Mouse (Mus musculus) bone marrow macrophage, adult 2 months (primary cell): ENCODE data around the gene Gm20388. TPM values are rescaled to one million over a fixed set of nuclear protein-coding genes. Genes with fewer than 3 reads are reported as not detected.

Source experiments
- H3K27ac ChIP-seq: 2 replicates; pipeline ENCODE4 v1.5.1; 2012; ENCODE audit warnings: low read depth, low read length; ENCODE audit not compliant: insufficient read depth
- H3K4me1 ChIP-seq: 2 replicates; pipeline ENCODE4 v1.6.1; 2012; ENCODE audit warnings: low read length; ENCODE audit not compliant: control insufficient read depth, insufficient read depth
- H3K4me3 ChIP-seq: 2 replicates; pipeline ENCODE4 v1.5.1; 2012; ENCODE audit warnings: mild to moderate bottlenecking, low read length, moderate library complexity; ENCODE audit not compliant: insufficient read depth
- CTCF ChIP-seq: IDR thresholded peaks from 2 replicates; pipeline ENCODE4 v1.5.1; 2012; ENCODE audit warnings: low read depth, mild to moderate bottlenecking, low read length, moderate library complexity
- POLR2A ChIP-seq: IDR thresholded peaks from 2 replicates; pipeline ENCODE4 v1.6.1; 2012; ENCODE audit warnings: mild to moderate bottlenecking, low read depth, low read length, borderline replicate concordance
- polyA plus RNA-seq: library from polyadenylated mRNA; stranded (reverse); fragments of >200 nt; gene quantifications from 2 replicates; pipeline ENCODE4 v1.2.4, GENCODE M21; 2012; ENCODE audit not compliant: missing spikeins, insufficient read depth, insufficient read length

Gm20388 gene
- polyA plus RNA-seq, 1 experiment, result 32.7 TPM

- Histone ChIP-seq H3K27ac (no peak overlapping the region), H3K4me3 (no peak overlapping the region), H3K4me1 (no peaks in the 10 kb centered on the region)
- TF ChIP-seq POLR2A (no peak), CTCF (no peak)
Observed at GRCm38 (mm10) chr8:120084783-120085182, 174.1 kb downstream of the Gm20388 start.

- H3K4me1 ChIP-seq, result peaks cover 8% of the 10 kb centered on the region
- TF ChIP-seq CTCF, result no peak
- H3K4me3 ChIP-seq, result no peak overlapping the region
- H3K27ac ChIP-seq, result no peak overlapping the region
Observed at GRCm38 (mm10) chr8:120089511-120089910, 178.9 kb downstream of the Gm20388 start.

- TF ChIP-seq CTCF, result no peak
- TF ChIP-seq POLR2A, result no peak
- Histone ChIP-seq H3K4me3 (no peak overlapping the region), H3K4me1 (peaks cover 22% of the 10 kb centered on the region), H3K27ac (no peak overlapping the region)
Observed at GRCm38 (mm10) chr8:120091032-120091431, 180.4 kb downstream of the Gm20388 start.

GRCm38 (mm10) chr8:120093103-120093502 is 182.5 kb downstream of the Gm20388 start:
- Histone ChIP-seq H3K27ac (no peak overlapping the region), H3K4me3 (no peak overlapping the region), H3K4me1 (peaks cover 33% of the 10 kb centered on the region)
- TF ChIP-seq CTCF (no peak), POLR2A (no peak)

- TF ChIP-seq CTCF, result no peak
- TF ChIP-seq POLR2A, result no peak
- Histone ChIP-seq H3K4me1 (peaks cover 40% of the 10 kb centered on the region), H3K4me3 (no peak overlapping the region), H3K27ac (0 out of 2 replicates have a peak overlapping the region, but pooled peaks have one; percentile 26)
Observed at GRCm38 (mm10) chr8:120094801-120095200, 184.2 kb downstream of the Gm20388 start.

- peaks cover 43% of the 10 kb centered on the region for H3K4me1 ChIP-seq
- H3K27ac ChIP-seq, result no peak overlapping the region
- TF ChIP-seq POLR2A (no peak), CTCF (no peak)
- H3K4me3 ChIP-seq, result no peak overlapping the region
Observed at GRCm38 (mm10) chr8:120096486-120096885, 185.8 kb downstream of the Gm20388 start.

- Histone ChIP-seq H3K4me1 (peaks cover 54% of the 10 kb centered on the region), H3K4me3 (peak overlapping the region; percentile 89), H3K27ac (peak overlapping the region; percentile 85)
- TF ChIP-seq POLR2A (no peak), CTCF (no peak)
Observed at GRCm38 (mm10) chr8:120100388-120101067, 189.9 kb downstream of the Gm20388 start.

- peak within 1 kb of the TSS; percentile 89 for H3K4me3 ChIP-seq
- no peak for TF ChIP-seq POLR2A
- no peak for TF ChIP-seq CTCF
- H3K27ac ChIP-seq, result peak within 1 kb of the TSS; percentile 85
- peaks cover 48% of the 10 kb centered on the region for H3K4me1 ChIP-seq
Observed at GRCm38 (mm10) chr8:120101068-120101972, 190.7 kb downstream of the Gm20388 start, which contains the start of gene Zdhhc7. Gene Zdhhc7 (minus strand): TSS chr8:120101482.

GRCm38 (mm10) chr8:120103916-120104315 is 193.3 kb downstream of the Gm20388 start:
- no peak overlapping the region for H3K27ac ChIP-seq
- H3K4me3 ChIP-seq, result no peak overlapping the region
- peaks cover 56% of the 10 kb centered on the region for H3K4me1 ChIP-seq
- TF ChIP-seq POLR2A (no peak), CTCF (no peak)
